8 mouse cellular contexts compared by ENCODE assay signal in genomic region chr9:64810822-64811537, GRCm38 (mm10). TPM values are rescaled to one million over a fixed set of nuclear protein-coding genes. Genes with fewer than 3 reads are reported as not detected.
DNase-seq lines count a peak whose midpoint lies in the region; ATAC-seq lines count a peak whose summit lies in the region.

TSS of gene Dennd4a (plus strand) at chr9:64811340.

- WGBS in lung, embryonic 16.5 days: under 1% methylated on average over 45 of the region's 51 CpGs

- peaks cover 9% of the 10 kb centered on the region for H3K4me1 ChIP-seq in lung, embryonic 16.5 days (replicated peaks; ENCODE audit: control insufficient read depth, insufficient read depth, low read length)

- peak within 1 kb of the TSS; percentile 79 for H3K9ac ChIP-seq in lung, embryonic 16.5 days (ENCODE audit: low read length)

- no peaks in the 10 kb centered on the region for H3K36me3 ChIP-seq in lung, embryonic 16.5 days (ENCODE audit: control insufficient read depth, insufficient read depth, low read length)

- H3K27ac ChIP-seq in lung, embryonic 16.5 days (ENCODE audit: low read length): peak within 1 kb of the TSS; percentile 90

- no peaks in the 10 kb centered on the region for H3K9me3 ChIP-seq in lung, embryonic 16.5 days (ENCODE audit: control insufficient read depth, low read length)

- no peaks in the 10 kb centered on the region for H3K27me3 ChIP-seq in lung, embryonic 16.5 days (ENCODE audit: control insufficient read depth, insufficient read depth, low read depth, low read length)

- H3K4me2 ChIP-seq in lung, embryonic 16.5 days (ENCODE audit: low read depth, low read length): peak within 1 kb of the TSS; percentile 86

- peak; percentile 86 to 88 for ATAC-seq in hematopoietic stem cell, adult 5-6 weeks (replicated peaks in 1 of 2; ENCODE audit: insufficient read depth in 1 of 2, low FRiP score in 2 of 2, low TSS enrichment in 1 of 2, low read depth in 1 of 2, poor library complexity in 2 of 2, severe bottlenecking in 2 of 2)
- ATAC-seq in lung, embryonic 16.5 days (ENCODE audit: low read depth): peak; percentile 99

- H3K4me3 ChIP-seq in lung, embryonic 16.5 days (ENCODE audit: low read length): peak within 1 kb of the TSS; percentile 95

- DNase-seq in MEL-GATA-1-ER (ENCODE audit: extremely low read depth, low read depth): peak; percentile 88
- peak; percentile 98 for DNase-seq in cerebellum, adult 8-10 months
- peak; percentile 98 for DNase-seq in forelimb bud, embryonic 11.5 days (ENCODE audit: low read depth, low spot score)
- peak; percentile 96 for DNase-seq in layer of hippocampus, adult 9-10 months (ENCODE audit: low spot score)
- peak; percentile 86 for DNase-seq in ovary, postnatal 10 days (ENCODE audit: low spot score)
- peak; percentile 98 to 99 for DNase-seq in thymus, postnatal 10 days (ENCODE audit: low spot score in 2 of 2)

RNA-seq across cellular contexts. Expression of gene Dennd4a, which starts in this region (rescaled TPM):
- 55.7 and 75.6 TPM in 2 replicates for total RNA-seq in hematopoietic stem cell, adult 5-6 weeks (2017)
- polyA plus RNA-seq in lung, embryonic 16.5 days (2015; fragmentation: Nextera tagmentation; extraction: Ambion mirVana): 8.8 and 9.0 TPM in 2 replicates

Comparison
In these comparisons a context has a peak if more than half of its experiments do, and no peak if none do; other contexts are left out.
1. Peak in every context shown above with its lines: DNase-seq, ATAC-seq, H3K4me3 ChIP-seq and H3K27ac ChIP-seq.